Mouse (Mus musculus) limb, embryonic 10.5 days (tissue): Measurements from ENCODE around the gene Cirbp. TPM values are rescaled to one million over a fixed set of nuclear protein-coding genes. Genes with fewer than 3 reads are reported as not detected.

Experiments
- DNase-seq: peaks from one replicate; pipeline ENCODE4 v3.0.0-alpha.2; 2017; ENCODE audit warnings: low spot score
- H3K27ac ChIP-seq: fragments of 300-500 bp; sonication (generic); 2 replicates; pipeline ENCODE4 v1.5.1; 2016; ENCODE audit warnings: mild to moderate bottlenecking
- H3K27me3 ChIP-seq: fragments of 300-500 bp; sonication (generic); 2 replicates; pipeline ENCODE4 v1.6.1; 2016; ENCODE audit warnings: low read depth, mild to moderate bottlenecking; ENCODE audit not compliant: poor library complexity, severe bottlenecking
- H3K36me3 ChIP-seq: fragments of 300-500 bp; sonication (generic); 2 replicates; pipeline ENCODE4 v1.6.1; 2016; ENCODE audit warnings: mild to moderate bottlenecking, moderate library complexity
- H3K4me1 ChIP-seq: fragments of 300-500 bp; sonication (generic); 2 replicates; pipeline ENCODE4 v1.6.1; 2016
- H3K4me3 ChIP-seq: fragments of 300-500 bp; sonication (generic); 2 replicates; pipeline ENCODE4 v1.5.1; 2016; ENCODE audit warnings: mild to moderate bottlenecking, moderate library complexity
- H3K9me3 ChIP-seq: fragments of 300-500 bp; sonication (generic); replicated peaks from 2 replicates; pipeline ENCODE4 v1.6.1; 2016; ENCODE audit warnings: mild to moderate bottlenecking
- WGBS: fragments of 180-500 bp; shearing (Covaris S2); methylation state at CpG from one replicate; pipeline ENCODE4 v1.1.7; 2016; 5-methylcytosine and 5-hydroxymethylcytosine counted together
- polyA plus RNA-seq: library from polyadenylated mRNA; unstranded; fragments of >200 nt; fragmentation: Nextera tagmentation; extraction: Ambion mirVana; gene quantifications from 2 replicates; pipeline ENCODE4 v1.2.1, GENCODE M21; 2016

Gene Cirbp
- polyA plus RNA-seq, 1 experiment from 2014 or later: 129 TPM

- Histone ChIP-seq H3K27ac (peak overlapping the region; percentile 58; the same call in 1 of the 2 replicates), H3K4me3 (peak overlapping the region; percentile 28; the same call in 1 of the 2 replicates), H3K27me3 (no peaks in the 10 kb centered on the region), H3K36me3 (peaks cover 76% of the 10 kb centered on the region), H3K4me1 (peaks cover 100% of the 10 kb centered on the region), H3K9me3 (no peaks in the 10 kb centered on the region)
- DNase-seq: no peak
- WGBS: 75% methylated on average over 7 of the region's 7 CpGs
Measured at GRCm38 (mm10) chr10:80156752-80157053, 9.1 kb upstream of the Cirbp start.

GRCm38 (mm10) chr10:80157141-80157929 is 8.4 kb upstream of the Cirbp start:
- Histone ChIP-seq H3K27me3 (no peaks in the 10 kb centered on the region), H3K4me1 (peaks cover 100% of the 10 kb centered on the region), H3K4me3 (0 out of 2 replicates have a peak overlapping the region, but pooled peaks have one; percentile 28), H3K36me3 (peaks cover 70% of the 10 kb centered on the region), H3K9me3 (no peaks in the 10 kb centered on the region), H3K27ac (peak overlapping the region; percentile 58; the same call in 1 of the 2 replicates)
- 72% methylated on average over 15 of the region's 15 CpGs for WGBS
- DNase-seq: no peak

- H3K9me3 ChIP-seq: no peaks in the 10 kb centered on the region
- peak overlapping the region; percentile 87 for H3K27ac ChIP-seq
- H3K4me1 ChIP-seq: peaks cover 99% of the 10 kb centered on the region
- peak; percentile 74 for DNase-seq
- H3K27me3 ChIP-seq: no peaks in the 10 kb centered on the region
- H3K4me3 ChIP-seq: peak overlapping the region; percentile 47
- 11% methylated on average over 18 of the region's 18 CpGs for WGBS
- peaks cover 60% of the 10 kb centered on the region for H3K36me3 ChIP-seq
Measured at GRCm38 (mm10) chr10:80158307-80158986, 7.3 kb upstream of the Cirbp start.

- peak overlapping the region; percentile 47 for H3K4me3 ChIP-seq
- DNase-seq: peak; percentile 64
- 7% methylated on average over 12 of the region's 12 CpGs for WGBS
- no peaks in the 10 kb centered on the region for H3K27me3 ChIP-seq
- peak overlapping the region; percentile 87 for H3K27ac ChIP-seq
- H3K4me1 ChIP-seq: peaks cover 98% of the 10 kb centered on the region
- no peaks in the 10 kb centered on the region for H3K9me3 ChIP-seq
- peaks cover 54% of the 10 kb centered on the region for H3K36me3 ChIP-seq
Measured at GRCm38 (mm10) chr10:80159021-80159560, 6.7 kb upstream of the Cirbp start.

- Histone ChIP-seq H3K4me1 (peaks cover 98% of the 10 kb centered on the region), H3K27me3 (no peaks in the 10 kb centered on the region), H3K9me3 (no peaks in the 10 kb centered on the region), H3K4me3 (peak overlapping the region; percentile 47), H3K36me3 (peaks cover 47% of the 10 kb centered on the region), H3K27ac (peak overlapping the region; percentile 87)
- DNase-seq: peak; percentile 90
- under 1% methylated on average over 55 of the region's 55 CpGs for WGBS
Measured at GRCm38 (mm10) chr10:80159561-80160454, 6.0 kb upstream of the Cirbp start.

GRCm38 (mm10) chr10:80160455-80161371 is 5.1 kb upstream of the Cirbp start:
- H3K36me3 ChIP-seq: peaks cover 38% of the 10 kb centered on the region
- H3K27ac ChIP-seq: peak overlapping the region; percentile 87
- whole genome bisulfite sequencing: under 1% methylated on average over 33 of the region's 33 CpGs
- peak overlapping the region; percentile 47 for H3K4me3 ChIP-seq
- peak; percentile 80 for DNase-seq
- no peaks in the 10 kb centered on the region for H3K9me3 ChIP-seq
- H3K27me3 ChIP-seq: no peaks in the 10 kb centered on the region
- peaks cover 98% of the 10 kb centered on the region for H3K4me1 ChIP-seq

DNA sequence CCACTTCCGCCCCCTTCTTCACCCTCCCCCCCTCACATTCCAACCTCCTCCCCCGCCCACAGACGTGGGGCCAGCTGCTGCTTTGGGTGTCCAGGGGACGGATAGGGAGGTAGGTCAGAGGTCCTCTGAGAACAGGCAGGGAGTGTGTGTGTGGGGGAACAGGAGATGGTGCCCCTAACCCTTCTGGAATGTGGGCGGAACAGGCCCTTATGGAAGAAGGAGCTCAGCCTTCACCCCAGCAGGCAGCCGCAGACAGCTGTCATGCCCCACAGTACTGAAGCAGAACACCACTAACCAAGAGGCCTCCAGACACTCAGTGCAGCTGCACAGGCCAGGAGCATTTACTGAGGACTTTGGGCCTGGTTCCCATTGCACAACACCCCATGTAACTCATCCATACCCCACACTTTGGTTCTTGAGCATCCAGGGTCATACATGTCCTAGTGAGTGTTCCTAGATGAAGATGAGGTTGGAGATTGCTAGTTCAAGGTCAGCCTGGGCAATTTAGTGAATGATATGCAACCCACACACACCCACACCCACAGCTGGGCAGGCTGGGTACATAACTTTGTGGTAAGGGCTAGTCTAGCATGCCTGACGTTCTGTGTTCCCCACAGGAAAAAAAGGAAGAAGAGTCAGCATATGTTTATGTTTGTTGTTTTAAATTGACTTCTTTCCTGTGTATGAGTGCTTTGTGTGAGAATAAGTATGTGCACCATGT is 4.1 kb upstream of the Cirbp start:
- no peaks in the 10 kb centered on the region for H3K27me3 ChIP-seq
- H3K4me1 ChIP-seq: peaks cover 93% of the 10 kb centered on the region
- H3K36me3 ChIP-seq: peaks cover 28% of the 10 kb centered on the region
- 9% methylated on average over 7 of the region's 7 CpGs for WGBS
- H3K27ac ChIP-seq: peak overlapping the region; percentile 87
- H3K4me3 ChIP-seq: peak overlapping the region; percentile 47
- peak; percentile 71 for DNase-seq
- H3K9me3 ChIP-seq: no peaks in the 10 kb centered on the region

GRCm38 (mm10) chr10:80162243-80162608 is 3.6 kb upstream of the Cirbp start:
- DNase-seq: no peak
- peaks cover 23% of the 10 kb centered on the region for H3K36me3 ChIP-seq
- 85% methylated on average over 3 of the region's 3 CpGs for WGBS
- peak overlapping the region; percentile 20; the same call in 1 of the 2 replicates for H3K4me3 ChIP-seq
- no peaks in the 10 kb centered on the region for H3K9me3 ChIP-seq
- H3K27ac ChIP-seq: peak overlapping the region; percentile 87
- H3K4me1 ChIP-seq: peaks cover 93% of the 10 kb centered on the region
- H3K27me3 ChIP-seq: no peaks in the 10 kb centered on the region

- DNase-seq: no peak
- Histone ChIP-seq H3K27ac (peak overlapping the region; percentile 87), H3K9me3 (no peaks in the 10 kb centered on the region), H3K36me3 (peaks cover 18% of the 10 kb centered on the region; the same call in 1 of the 2 replicates), H3K4me1 (peaks cover 91% of the 10 kb centered on the region), H3K27me3 (no peaks in the 10 kb centered on the region), H3K4me3 (peak overlapping the region; percentile 20; the same call in 1 of the 2 replicates)
- WGBS: 72% methylated on average over 6 of the region's 6 CpGs
Measured at GRCm38 (mm10) chr10:80162716-80163299, 3.0 kb upstream of the Cirbp start.

DNA sequence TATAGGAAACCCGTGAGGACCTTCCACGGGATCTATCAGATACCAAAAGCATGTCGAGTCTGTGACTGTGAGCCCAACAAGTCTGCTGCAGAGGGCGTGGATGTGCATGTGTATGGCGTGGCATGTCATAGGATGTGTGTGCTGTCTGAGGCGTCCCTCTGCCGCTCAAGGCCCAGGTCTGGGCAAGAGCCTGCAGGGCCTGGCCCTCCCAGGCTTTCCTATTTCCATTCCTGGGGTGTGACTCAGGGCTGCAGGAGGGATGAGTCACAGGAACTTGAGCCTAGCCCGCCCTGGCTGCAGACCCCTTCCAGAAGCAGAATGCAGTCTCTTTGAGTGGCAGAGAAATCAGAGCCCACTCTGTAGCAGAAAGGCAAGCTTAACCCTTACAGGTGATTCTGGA is 2.1 kb upstream of the Cirbp start:
- H3K27ac ChIP-seq: no peak overlapping the region
- no peaks in the 10 kb centered on the region for H3K9me3 ChIP-seq
- peak overlapping the region; percentile 48 for H3K4me3 ChIP-seq
- no peaks in the 10 kb centered on the region for H3K27me3 ChIP-seq
- H3K36me3 ChIP-seq: peaks cover 10% of the 10 kb centered on the region; the same call in 1 of the 2 replicates
- WGBS: 76% methylated on average over 8 of the region's 8 CpGs
- peaks cover 86% of the 10 kb centered on the region for H3K4me1 ChIP-seq
- no peak for DNase-seq
